Mouse (Mus musculus) right cerebral cortex, postnatal 25 days (tissue): ENCODE data around the gene Coq2.

Experiments used
- DNase-seq: peaks from one replicate; pipeline ENCODE4 v3.0.0; 2022

Coq2 gene

GRCm38 (mm10) chr5:100619586-100620275 is 55.2 kb downstream of the Coq2 start:
- no peak for DNase-seq

- no peak for DNase-seq
Measured at GRCm38 (mm10) chr5:100613896-100614768, 60.8 kb downstream of the Coq2 start.

- no peak for DNase-seq
Measured at GRCm38 (mm10) chr5:100607868-100608267, 67.1 kb downstream of the Coq2 start.

- DNase-seq, result no peak
Measured at GRCm38 (mm10) chr5:100607090-100607762, 67.7 kb downstream of the Coq2 start.

GRCm38 (mm10) chr5:100605828-100606229 is 69.1 kb downstream of the Coq2 start:
- DNase-seq, result no peak
